Mouse (Mus musculus): ENCODE data around the gene Gm29564.
"Not testable (repeated sequence)": the region's sequence is repeated elsewhere in the genome, so short reads cannot be mapped to it uniquely, and the experiment has no call there.

The Gm29564 gene

GRCm38 (mm10) chrY:78212693-78213092 lies at the start of gene Gm29564:
TSS of gene Gm29564 (plus strand) at chrY:78212993.
- not testable (repeated sequence) for DNase-seq

Measured in cerebellum, adult 8-10 months (tissue).